Mouse (Mus musculus): ENCODE results near the gene Havcr2.
"Not testable (repeated sequence)": the region's sequence is repeated elsewhere in the genome, so short reads cannot be mapped to it uniquely, and the experiment has no call there.

Havcr2 gene

GRCm38 (mm10) chr11:46459960-46460359 is 5.2 kb downstream of the Havcr2 start:
- DNase-seq (ENCODE audit: low spot score in 2 of 2) = no peak

GRCm38 (mm10) chr11:46461362-46461761 is 6.6 kb downstream of the Havcr2 start:
- DNase-seq (ENCODE audit: low spot score in 2 of 2) = no peak

GRCm38 (mm10) chr11:46461931-46462330 is 7.2 kb downstream of the Havcr2 start:
- DNase-seq (ENCODE audit: low spot score in 2 of 2) = no peak

GRCm38 (mm10) chr11:46466878-46467277 is 12.1 kb downstream of the Havcr2 start:
- no peak for DNase-seq (ENCODE audit: low spot score in 2 of 2)

- DNase-seq (ENCODE audit: low spot score in 2 of 2) = no peak
Measured at GRCm38 (mm10) chr11:46474220-46474619, 19.5 kb downstream of the Havcr2 start.

GRCm38 (mm10) chr11:46479311-46479710 is 24.6 kb downstream of the Havcr2 start:
- no peak for DNase-seq (ENCODE audit: low spot score in 2 of 2)

- DNase-seq (ENCODE audit: low spot score in 2 of 2) = no peak
Measured at GRCm38 (mm10) chr11:46480517-46480916, 25.8 kb downstream of the Havcr2 start.

GRCm38 (mm10) chr11:46488231-46488630 is 33.5 kb downstream of the Havcr2 start:
- DNase-seq (ENCODE audit: low spot score in 2 of 2) = no peak

- DNase-seq (ENCODE audit: low spot score in 2 of 2) = no peak
Measured at GRCm38 (mm10) chr11:46488650-46489049, 33.9 kb downstream of the Havcr2 start.

GRCm38 (mm10) chr11:46507146-46507545 is 52.4 kb downstream of the Havcr2 start:
- no peak for DNase-seq (ENCODE audit: low spot score in 2 of 2)

- no peak for DNase-seq (ENCODE audit: low spot score in 2 of 2)
Measured at GRCm38 (mm10) chr11:46509900-46510299, 55.2 kb downstream of the Havcr2 start.

- not testable (repeated sequence) for DNase-seq (ENCODE audit: low spot score in 2 of 2)
Measured at GRCm38 (mm10) chr11:46521341-46521740, 66.6 kb downstream of the Havcr2 start.

- peak in 1 of 2 experiments; percentile 2 for DNase-seq (ENCODE audit: low spot score in 2 of 2)
Measured at GRCm38 (mm10) chr11:46522719-46523118, 68.0 kb downstream of the Havcr2 start.

- DNase-seq (ENCODE audit: low spot score in 2 of 2) = no peak
Measured at GRCm38 (mm10) chr11:46523912-46524311, 69.2 kb downstream of the Havcr2 start, which contains the start of gene Gm12169. Gene Gm12169, plus strand, starts transcription at chr11:46524212.

GRCm38 (mm10) chr11:46530149-46530548 is 75.4 kb downstream of the Havcr2 start:
- DNase-seq (ENCODE audit: low spot score in 2 of 2) = no peak

All from spleen, postnatal 14 days (tissue).